Mouse (Mus musculus): ENCODE results near the gene Calm3. TPM values are rescaled to one million over a fixed set of nuclear protein-coding genes. Genes with fewer than 3 reads are reported as not detected.

The Calm3 gene
- polyA plus RNA-seq, 1 experiment from 2014 or later = 190 TPM

GRCm38 (mm10) chr7:16874190-16874589 lies 49.7 kb downstream of the Calm3 start:
- H3K27ac ChIP-seq (ENCODE audit: low read depth) = peak overlapping the region; percentile 84
- H3K4me2 ChIP-seq (ENCODE audit: low read length) = peak overlapping the region; percentile 39
- peak overlapping the region; percentile 80 for H3K4me3 ChIP-seq (ENCODE audit: low read depth, low read length)
- H3K4me1 ChIP-seq (replicated peaks; ENCODE audit: control insufficient read depth, insufficient read depth, low read length) = peaks cover 7% of the 10 kb centered on the region; the same call in 1 of the 2 replicates
- no peaks in the 10 kb centered on the region for H3K9me3 ChIP-seq (ENCODE audit: control insufficient read depth, low read length)
- 5% methylated on average over 17 of the region's 17 CpGs for WGBS
- H3K27me3 ChIP-seq (replicated peaks; ENCODE audit: control insufficient read depth, insufficient read depth, low read length) = no peaks in the 10 kb centered on the region
- DNase-seq (ENCODE audit: low spot score) (peak; percentile 83), ATAC-seq (replicated peaks; ENCODE audit: low FRiP score, low TSS enrichment, low read depth) (no peak)
- peaks cover 13% of the 10 kb centered on the region for H3K36me3 ChIP-seq (ENCODE audit: control insufficient read depth, insufficient read depth, low read length)
- peak overlapping the region; percentile 29; the same call in 1 of the 2 replicates for H3K9ac ChIP-seq (ENCODE audit: low read length)

GRCm38 (mm10) chr7:16873392-16873791 lies 50.5 kb downstream of the Calm3 start:
- ATAC-seq (replicated peaks; ENCODE audit: low FRiP score, low TSS enrichment, low read depth) (no peak), DNase-seq (ENCODE audit: low spot score) (no peak)
- peaks cover 7% of the 10 kb centered on the region; the same call in 1 of the 2 replicates for H3K4me1 ChIP-seq (replicated peaks; ENCODE audit: control insufficient read depth, insufficient read depth, low read length)
- 0 out of 2 replicates have a peak, but pooled peaks cover 10% of the 10 kb centered on the region for H3K36me3 ChIP-seq (ENCODE audit: control insufficient read depth, insufficient read depth, low read length)
- WGBS = 87% methylated on average over 4 of the region's 4 CpGs
- no peak overlapping the region for H3K4me3 ChIP-seq (ENCODE audit: low read depth, low read length)
- no peak overlapping the region for H3K9ac ChIP-seq (ENCODE audit: low read length)
- H3K27me3 ChIP-seq (replicated peaks; ENCODE audit: control insufficient read depth, insufficient read depth, low read length) = no peaks in the 10 kb centered on the region
- no peak overlapping the region for H3K4me2 ChIP-seq (ENCODE audit: low read length)
- no peak overlapping the region for H3K27ac ChIP-seq (ENCODE audit: low read depth)
- H3K9me3 ChIP-seq (ENCODE audit: control insufficient read depth, low read length) = no peaks in the 10 kb centered on the region

GRCm38 (mm10) chr7:16872478-16872877 lies 51.4 kb downstream of the Calm3 start:
- 0 out of 2 replicates have a peak, but pooled peaks cover 15% of the 10 kb centered on the region for H3K36me3 ChIP-seq (ENCODE audit: control insufficient read depth, insufficient read depth, low read length)
- H3K4me1 ChIP-seq (replicated peaks; ENCODE audit: control insufficient read depth, insufficient read depth, low read length) = peaks cover 7% of the 10 kb centered on the region; the same call in 1 of the 2 replicates
- no peak overlapping the region for H3K27ac ChIP-seq (ENCODE audit: low read depth)
- H3K4me2 ChIP-seq (ENCODE audit: low read length) = no peak overlapping the region
- DNase-seq (ENCODE audit: low spot score) (no peak), ATAC-seq (replicated peaks; ENCODE audit: low FRiP score, low TSS enrichment, low read depth) (no peak)
- H3K9me3 ChIP-seq (ENCODE audit: control insufficient read depth, low read length) = no peaks in the 10 kb centered on the region
- no peak overlapping the region for H3K9ac ChIP-seq (ENCODE audit: low read length)
- WGBS = 93% methylated on average over 9 of the region's 9 CpGs
- no peaks in the 10 kb centered on the region for H3K27me3 ChIP-seq (replicated peaks; ENCODE audit: control insufficient read depth, insufficient read depth, low read length)
- H3K4me3 ChIP-seq (ENCODE audit: low read depth, low read length) = no peak overlapping the region

GRCm38 (mm10) chr7:16871600-16871999 lies 52.3 kb downstream of the Calm3 start:
- Histone ChIP-seq H3K9ac (ENCODE audit: low read length) (no peak overlapping the region), H3K27me3 (replicated peaks; ENCODE audit: control insufficient read depth, insufficient read depth, low read length) (no peaks in the 10 kb centered on the region), H3K4me3 (ENCODE audit: low read depth, low read length) (no peak overlapping the region), H3K9me3 (ENCODE audit: control insufficient read depth, low read length) (no peaks in the 10 kb centered on the region), H3K4me1 (replicated peaks; ENCODE audit: control insufficient read depth, insufficient read depth, low read length) (peaks cover 3% of the 10 kb centered on the region; the same call in 1 of the 2 replicates), H3K4me2 (ENCODE audit: low read length) (no peak overlapping the region), H3K27ac (ENCODE audit: low read depth) (no peak overlapping the region), H3K36me3 (ENCODE audit: control insufficient read depth, insufficient read depth, low read length) (0 out of 2 replicates have a peak, but pooled peaks cover 15% of the 10 kb centered on the region)
- DNase-seq (ENCODE audit: low spot score) = no peak
- 84% methylated on average over 10 of the region's 10 CpGs for WGBS
- no peak for ATAC-seq (replicated peaks; ENCODE audit: low FRiP score, low TSS enrichment, low read depth)

GRCm38 (mm10) chr7:16869497-16869896 lies 54.4 kb downstream of the Calm3 start:
- ATAC-seq (replicated peaks; ENCODE audit: low FRiP score, low TSS enrichment, low read depth) (peak; percentile 93), DNase-seq (ENCODE audit: low spot score) (peak; percentile 72)
- Histone ChIP-seq H3K9me3 (ENCODE audit: control insufficient read depth, low read length) (no peaks in the 10 kb centered on the region), H3K4me3 (ENCODE audit: low read depth, low read length) (no peak overlapping the region), H3K36me3 (ENCODE audit: control insufficient read depth, insufficient read depth, low read length) (peaks cover 28% of the 10 kb centered on the region), H3K27me3 (replicated peaks; ENCODE audit: control insufficient read depth, insufficient read depth, low read length) (no peaks in the 10 kb centered on the region), H3K4me2 (ENCODE audit: low read length) (peak overlapping the region; percentile 26; the same call in 1 of the 2 replicates), H3K9ac (ENCODE audit: low read length) (no peak overlapping the region), H3K27ac (ENCODE audit: low read depth) (no peak overlapping the region), H3K4me1 (replicated peaks; ENCODE audit: control insufficient read depth, insufficient read depth, low read length) (no peaks in the 10 kb centered on the region)
- 22% methylated on average over 16 of the region's 16 CpGs for WGBS

- WGBS = 71% methylated on average over 3 of the region's 3 CpGs
- Histone ChIP-seq H3K4me1 (replicated peaks; ENCODE audit: control insufficient read depth, insufficient read depth, low read length) (no peaks in the 10 kb centered on the region), H3K9ac (ENCODE audit: low read length) (no peak overlapping the region), H3K27ac (ENCODE audit: low read depth) (no peak overlapping the region), H3K9me3 (ENCODE audit: control insufficient read depth, low read length) (no peaks in the 10 kb centered on the region), H3K4me3 (ENCODE audit: low read depth, low read length) (no peak overlapping the region), H3K4me2 (ENCODE audit: low read length) (no peak overlapping the region), H3K27me3 (replicated peaks; ENCODE audit: control insufficient read depth, insufficient read depth, low read length) (no peaks in the 10 kb centered on the region), H3K36me3 (ENCODE audit: control insufficient read depth, insufficient read depth, low read length) (peaks cover 37% of the 10 kb centered on the region)
- DNase-seq (ENCODE audit: low spot score) (no peak), ATAC-seq (replicated peaks; ENCODE audit: low FRiP score, low TSS enrichment, low read depth) (no peak)
These were observed 56.4 kb downstream of the Calm3 start for GRCm38 (mm10) chr7:16867488-16867887.

Other genes with a start within 250 kb of the Calm3 start
- not detected in 2 replicates for gene Ceacam15, start 248.4 kb downstream of the Calm3 start, polyA plus RNA-seq (2014; fragmentation: Nextera tagmentation; extraction: Ambion mirVana)
- gene Ceacam9, start 202.2 kb downstream of the Calm3 start, polyA plus RNA-seq (2014; fragmentation: Nextera tagmentation; extraction: Ambion mirVana) = not detected in 2 replicates
- gene Ap2s1, start 185.7 kb downstream of the Calm3 start, polyA plus RNA-seq (2014; fragmentation: Nextera tagmentation; extraction: Ambion mirVana) = 255 and 270 TPM in 2 replicates
- 41.5 and 43.9 TPM in 2 replicates for gene Slc1a5, start 142.8 kb downstream of the Calm3 start, polyA plus RNA-seq (2014; fragmentation: Nextera tagmentation; extraction: Ambion mirVana)
- 107 and 111 TPM in 2 replicates for gene Strn4, start 108.2 kb downstream of the Calm3 start, polyA plus RNA-seq (2014; fragmentation: Nextera tagmentation; extraction: Ambion mirVana)
- gene Fkrp, start 107.4 kb downstream of the Calm3 start, polyA plus RNA-seq (2014; fragmentation: Nextera tagmentation; extraction: Ambion mirVana) = 27.5 and 28.3 TPM in 2 replicates
- 12.0 and 12.8 TPM in 2 replicates for gene Prkd2, start 81.2 kb downstream of the Calm3 start, polyA plus RNA-seq (2014; fragmentation: Nextera tagmentation; extraction: Ambion mirVana)
- gene Dact3, start 48.8 kb downstream of the Calm3 start, polyA plus RNA-seq (2014; fragmentation: Nextera tagmentation; extraction: Ambion mirVana) = 5.3 and 5.5 TPM in 2 replicates
- 12.5 and 13.9 TPM in 2 replicates for gene Gng8, start 32.3 kb downstream of the Calm3 start, polyA plus RNA-seq (2014; fragmentation: Nextera tagmentation; extraction: Ambion mirVana)
- 2.2 and 2.3 TPM in 2 replicates for gene Ptgir, start 17.6 kb downstream of the Calm3 start, polyA plus RNA-seq (2014; fragmentation: Nextera tagmentation; extraction: Ambion mirVana)
- 4.1 and 5.3 TPM in 2 replicates for gene Pnmal2, start 20.6 kb upstream of the Calm3 start, polyA plus RNA-seq (2014; fragmentation: Nextera tagmentation; extraction: Ambion mirVana)
- gene Pnmal1, start 35.6 kb upstream of the Calm3 start, polyA plus RNA-seq (2014; fragmentation: Nextera tagmentation; extraction: Ambion mirVana) = 3.7 and 4.1 TPM in 2 replicates
- gene Gm42372, start 59.0 kb upstream of the Calm3 start, polyA plus RNA-seq (2014; fragmentation: Nextera tagmentation; extraction: Ambion mirVana) = 0.51 and 0.62 TPM in 2 replicates
- 24.1 and 26.0 TPM in 2 replicates for gene Ccdc8, start 68.6 kb upstream of the Calm3 start, polyA plus RNA-seq (2014; fragmentation: Nextera tagmentation; extraction: Ambion mirVana)
- 101 and 103 TPM in 2 replicates for gene Ppp5c, start 103.8 kb upstream of the Calm3 start, polyA plus RNA-seq (2014; fragmentation: Nextera tagmentation; extraction: Ambion mirVana)
- 55.8 and 58.2 TPM in 2 replicates for gene Hif3a, start 138.3 kb upstream of the Calm3 start, polyA plus RNA-seq (2014; fragmentation: Nextera tagmentation; extraction: Ambion mirVana)
- gene Psg16, start 149.9 kb upstream of the Calm3 start, polyA plus RNA-seq (2014; fragmentation: Nextera tagmentation; extraction: Ambion mirVana) = 0.11 and 0.36 TPM in 2 replicates
- gene Ceacam3, start 226.2 kb upstream of the Calm3 start, polyA plus RNA-seq (2014; fragmentation: Nextera tagmentation; extraction: Ambion mirVana) = not detected in 2 replicates

All from intestine, embryonic 14.5 days (tissue).